Mouse (Mus musculus) gastrocnemius, postnatal 4 days (tissue): ENCODE measurements around the gene Tuba1b. TPM values are rescaled to one million over a fixed set of nuclear protein-coding genes. Genes with fewer than 3 reads are reported as not detected.

ENCODE experiments used
- DNase-seq, 2 experiments: peaks; one replicate each; pipeline ENCODE4 v3.0.0; 2021 to 2022; ENCODE audit warnings: low spot score in 2 of 2, mixed read lengths in 2 of 2
- total RNA-seq, 2 experiments: library from RNA; stranded (reverse); gene quantifications; 2 replicates each; pipeline ENCODE4 v1.2.3; 2021

Gene Tuba1b
- total RNA-seq, 2 experiments from 2014 or later = 402 to 455 TPM

- DNase-seq = no peak
These were observed 41.3 kb downstream of the Tuba1b start for GRCm38 (mm10) chr15:98893036-98893435.

- DNase-seq = peak in 1 of 2 experiments; percentile 45
These were observed 42.3 kb downstream of the Tuba1b start for GRCm38 (mm10) chr15:98891907-98892606.

- no peak for DNase-seq
These were observed 43.1 kb downstream of the Tuba1b start for GRCm38 (mm10) chr15:98891198-98891742.

- no peak for DNase-seq
These were observed 46.8 kb downstream of the Tuba1b start for GRCm38 (mm10) chr15:98887526-98887925.

GRCm38 (mm10) chr15:98886667-98887387 is 47.5 kb downstream of the Tuba1b start:
- no peak for DNase-seq

GRCm38 (mm10) chr15:98884106-98884505 is 50.3 kb downstream of the Tuba1b start:
- no peak for DNase-seq

- no peak for DNase-seq
These were observed 50.7 kb downstream of the Tuba1b start for GRCm38 (mm10) chr15:98883661-98884060.

GRCm38 (mm10) chr15:98881656-98882008 is 52.7 kb downstream of the Tuba1b start:
- no peak for DNase-seq

Other genes with a start within 250 kb of the Tuba1b start
- gene Ccdc65, start 226.4 kb downstream of the Tuba1b start, total RNA-seq = not detected
- gene Fkbp11, start 206.4 kb downstream of the Tuba1b start, total RNA-seq = 10 to 100 TPM; 16.6 to 17.2 TPM
- 10 to 100 TPM; 30.8 to 31.7 TPM for gene Arf3, start 171.4 kb downstream of the Tuba1b start, total RNA-seq
- 1 to 10 TPM; 2.7 TPM for gene Wnt10b, start 156.4 kb downstream of the Tuba1b start, total RNA-seq
- under 1 TPM; 0.15 to 0.21 TPM for gene Wnt1, start 144.7 kb downstream of the Tuba1b start, total RNA-seq
- gene Ddn, start 125.1 kb downstream of the Tuba1b start, total RNA-seq = 1 to 10 TPM; 1.8 TPM
- gene Prkag1, start 103.0 kb downstream of the Tuba1b start, total RNA-seq = 10 to 100 TPM; 42.8 to 42.9 TPM
- 10 to 100 TPM; 63.9 to 68.6 TPM for gene Kmt2d, start 63.4 kb downstream of the Tuba1b start, total RNA-seq
- gene Rhebl1, start 40.0 kb downstream of the Tuba1b start, total RNA-seq = 1 to 10 TPM; 2.4 to 3.6 TPM
- gene Dhh, start 36.0 kb downstream of the Tuba1b start, total RNA-seq = 1 to 10 TPM; 5.0 to 7.8 TPM
- 10 to 100 TPM; 16.9 to 19.8 TPM for gene Lmbr1l, start 16.3 kb downstream of the Tuba1b start, total RNA-seq
- gene Gm49450, start 19.0 kb upstream of the Tuba1b start, total RNA-seq = not detected
- gene Tuba1a, start 19.1 kb upstream of the Tuba1b start, total RNA-seq = 100 to 1,000 TPM; 355 to 415 TPM
- 10 to 100 TPM; 62.2 to 80.4 TPM for gene Tuba1c, start 95.3 kb upstream of the Tuba1b start, total RNA-seq
- 1 to 10 TPM; 3.0 to 4.7 TPM for gene Prph, start 120.6 kb upstream of the Tuba1b start, total RNA-seq
- gene Troap, start 140.0 kb upstream of the Tuba1b start, total RNA-seq = 10 to 100 TPM in 1 of 2 experiments, 1 to 10 TPM in 1; 5.9 to 10.6 TPM
- not detected for gene C1ql4, start 153.3 kb upstream of the Tuba1b start, total RNA-seq
- not detected for gene Dnajc22, start 158.6 kb upstream of the Tuba1b start, total RNA-seq
- 10 to 100 TPM; 21.4 to 22.4 TPM for gene Spats2, start 191.4 kb upstream of the Tuba1b start, total RNA-seq